Mouse (Mus musculus) olfactory bulb, adult 2 months (tissue): Measurements from ENCODE around the gene Epas1. TPM values are rescaled to one million over a fixed set of nuclear protein-coding genes. Genes with fewer than 3 reads are reported as not detected.
A peak's percentile ranks its signal among the peaks of the same experiment; 100 is the strongest.

Source experiments
- H3K27ac ChIP-seq: fragments of 200-500 bp; 2 replicates; pipeline ENCODE4 v1.5.1; 2012; ENCODE audit warnings: low read depth, low read length; ENCODE audit not compliant: insufficient read depth
- H3K4me1 ChIP-seq: fragments of 200-500 bp; 2 replicates; pipeline ENCODE4 v1.6.1; 2012; ENCODE audit warnings: low read length; ENCODE audit not compliant: control insufficient read depth, insufficient read depth
- H3K4me3 ChIP-seq: fragments of 200-500 bp; 2 replicates; pipeline ENCODE4 v1.5.1; 2012; ENCODE audit warnings: mild to moderate bottlenecking, low read depth, low read length, moderate library complexity; ENCODE audit not compliant: insufficient read depth
- CTCF ChIP-seq: fragments of 200-500 bp; IDR thresholded peaks from 2 replicates; pipeline ENCODE4 v1.5.1; 2012; ENCODE audit warnings: low read depth, mild to moderate bottlenecking, low read length, moderate library complexity; ENCODE audit not compliant: insufficient read depth
- POLR2A ChIP-seq: fragments of 200-500 bp; IDR thresholded peaks from 2 replicates; pipeline ENCODE4 v1.6.1; 2012; ENCODE audit warnings: mild to moderate bottlenecking, low read depth, low read length, moderate library complexity; ENCODE audit not compliant: insufficient read depth
- WGBS: fragments of 180-500 bp; shearing (Covaris S2); methylation state at CpG from one replicate; pipeline ENCODE4 v1.1.7; 2018; 5-methylcytosine and 5-hydroxymethylcytosine counted together
- polyA plus RNA-seq: library from polyadenylated mRNA; stranded (reverse); fragments of >200 nt; gene quantifications from 2 replicates; pipeline ENCODE4 v1.2.4, GENCODE M21; 2012; ENCODE audit warnings: low replicate concordance; ENCODE audit not compliant: missing spikeins, insufficient read depth, insufficient read length

Epas1 gene
- polyA plus RNA-seq, result not detected in 2 replicates

- Histone ChIP-seq H3K27ac (peak within 1 kb of the TSS; percentile 64; the same call in 1 of the 2 replicates), H3K4me3 (peak within 1 kb of the TSS; percentile 54), H3K4me1 (peaks cover 26% of the 10 kb centered on the region)
- under 1% methylated on average over 60 of the region's 60 CpGs for WGBS
- TF ChIP-seq POLR2A (peak; percentile 51; the same call in 1 of the 2 replicates), CTCF (no peak)
These were observed at the start of gene Epas1 for GRCm38 (mm10) chr17:86753130-86753821. Gene Epas1 (plus strand): TSS chr17:86753700.

DNA sequence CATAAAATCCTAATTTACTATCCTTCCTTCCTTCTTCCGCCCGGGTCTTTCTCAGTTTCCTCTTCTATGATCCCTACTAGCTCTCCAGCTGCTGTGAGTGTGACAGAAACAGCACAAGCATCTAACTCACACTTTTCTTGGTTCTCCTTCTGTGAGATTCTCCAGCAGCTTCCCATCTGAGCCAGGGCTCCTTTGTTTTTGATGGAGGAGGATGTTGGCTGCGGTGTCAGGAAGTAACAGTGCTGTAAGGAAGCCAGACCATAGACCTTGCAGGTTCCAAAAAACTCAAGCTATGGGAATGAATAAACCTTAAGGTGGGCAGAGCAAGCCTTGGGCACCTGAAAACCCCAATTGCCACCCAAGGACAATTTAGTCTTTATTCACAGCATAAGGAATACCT, 48.3 kb upstream of the Epas1 start:
- Histone ChIP-seq H3K4me3 (no peak overlapping the region), H3K27ac (no peak overlapping the region), H3K4me1 (no peaks in the 10 kb centered on the region)
- 91% methylated on average over 3 of the region's 3 CpGs for WGBS
- no peak for TF ChIP-seq CTCF

DNA sequence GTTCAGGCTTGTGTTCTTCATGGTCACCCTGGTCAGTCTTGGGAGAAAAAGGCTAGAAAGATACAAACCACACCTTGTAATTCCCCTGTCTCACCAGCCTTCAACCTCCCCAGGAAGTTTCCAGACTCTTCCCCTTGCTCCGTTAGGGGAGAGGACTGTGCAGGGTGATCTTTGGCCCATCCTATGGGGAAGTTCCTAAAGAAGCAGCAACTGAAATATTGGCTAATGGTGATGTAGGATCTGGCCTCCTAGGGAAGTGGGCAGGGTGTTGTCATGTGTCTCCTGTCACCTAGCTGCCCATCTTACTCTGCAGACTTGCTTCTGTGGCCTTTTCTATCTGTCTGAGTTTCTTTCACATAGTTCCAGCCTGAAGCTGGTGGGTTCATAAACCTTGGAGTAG, 47.0 kb upstream of the Epas1 start:
- 80% methylated on average over 1 of the region's 1 CpGs for WGBS

GRCm38 (mm10) chr17:86709803-86710202, 43.7 kb upstream of the Epas1 start:
- 91% methylated on average over 8 of the region's 8 CpGs for WGBS
- TF ChIP-seq POLR2A, result no peak
- no peak for TF ChIP-seq CTCF
- no peaks in the 10 kb centered on the region for H3K4me1 ChIP-seq
- H3K4me3 ChIP-seq, result no peak overlapping the region
- no peak overlapping the region for H3K27ac ChIP-seq

More for the DNA sequence above, 47.0 kb upstream of the Epas1 start:
- TF ChIP-seq CTCF (no peak), POLR2A (no peak)
- H3K27ac ChIP-seq, result no peak overlapping the region
- no peaks in the 10 kb centered on the region for H3K4me1 ChIP-seq
- H3K4me3 ChIP-seq, result no peak overlapping the region

GRCm38 (mm10) chr17:86710379-86710778, 43.1 kb upstream of the Epas1 start:
- Histone ChIP-seq H3K4me3 (no peak overlapping the region), H3K27ac (no peak overlapping the region), H3K4me1 (no peaks in the 10 kb centered on the region)
- no peak for TF ChIP-seq CTCF
- no peak for TF ChIP-seq POLR2A
- WGBS, result 84% methylated on average over 8 of the region's 8 CpGs

GRCm38 (mm10) chr17:86711949-86712348, 41.6 kb upstream of the Epas1 start:
- WGBS, result 84% methylated on average over 5 of the region's 5 CpGs
- no peak overlapping the region for H3K4me3 ChIP-seq
- H3K4me1 ChIP-seq, result no peaks in the 10 kb centered on the region
- no peak overlapping the region for H3K27ac ChIP-seq
- TF ChIP-seq POLR2A (no peak), CTCF (no peak)

DNA sequence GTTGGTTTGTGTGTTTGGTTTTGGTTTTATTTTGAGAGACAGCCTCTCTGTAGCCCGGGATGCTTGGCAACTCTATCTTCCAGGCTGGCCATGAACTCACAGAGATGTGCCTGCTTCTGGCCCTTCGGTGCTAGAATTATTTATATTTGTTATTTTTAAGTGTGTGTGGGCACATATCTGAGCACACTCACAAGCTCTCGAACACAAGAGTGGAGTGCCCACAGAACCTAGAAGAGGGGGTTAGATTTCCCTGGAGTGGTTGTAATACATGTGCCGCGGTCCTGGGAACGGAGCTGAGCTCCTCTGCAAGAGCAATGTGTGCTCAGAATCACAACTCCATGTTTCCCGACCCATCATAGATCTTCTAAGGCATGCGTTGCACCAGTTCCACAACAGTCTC, 40.9 kb upstream of the Epas1 start:
- WGBS, result 84% methylated on average over 8 of the region's 8 CpGs

DNA sequence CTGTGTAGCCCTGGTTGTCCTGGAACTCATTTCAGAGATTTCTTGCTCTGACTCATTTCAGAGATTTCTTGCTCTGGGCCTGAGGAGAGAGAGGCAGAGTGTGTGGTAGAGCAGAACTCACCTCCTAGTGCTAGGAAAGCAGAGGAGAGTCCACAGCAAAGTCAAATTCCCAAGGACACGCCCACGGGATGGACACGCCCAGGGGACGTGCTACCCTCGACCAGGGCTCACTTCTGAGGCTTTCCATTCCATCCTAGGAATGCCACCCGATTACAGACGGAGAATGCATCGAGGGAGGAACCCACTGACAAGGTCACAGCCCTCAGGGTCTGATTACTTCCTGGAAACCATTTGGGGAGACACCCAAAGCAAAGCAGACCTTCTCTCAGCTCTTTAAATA, 39.9 kb upstream of the Epas1 start:
- H3K4me1 ChIP-seq, result no peaks in the 10 kb centered on the region
- TF ChIP-seq CTCF (no peak), POLR2A (no peak)
- no peak overlapping the region for H3K4me3 ChIP-seq
- H3K27ac ChIP-seq, result no peak overlapping the region
- WGBS, result 43% methylated on average over 8 of the region's 8 CpGs

More for the DNA sequence above, 40.9 kb upstream of the Epas1 start:
- no peak for TF ChIP-seq CTCF
- TF ChIP-seq POLR2A, result no peak
- Histone ChIP-seq H3K4me3 (no peak overlapping the region), H3K4me1 (no peaks in the 10 kb centered on the region), H3K27ac (no peak overlapping the region)

DNA sequence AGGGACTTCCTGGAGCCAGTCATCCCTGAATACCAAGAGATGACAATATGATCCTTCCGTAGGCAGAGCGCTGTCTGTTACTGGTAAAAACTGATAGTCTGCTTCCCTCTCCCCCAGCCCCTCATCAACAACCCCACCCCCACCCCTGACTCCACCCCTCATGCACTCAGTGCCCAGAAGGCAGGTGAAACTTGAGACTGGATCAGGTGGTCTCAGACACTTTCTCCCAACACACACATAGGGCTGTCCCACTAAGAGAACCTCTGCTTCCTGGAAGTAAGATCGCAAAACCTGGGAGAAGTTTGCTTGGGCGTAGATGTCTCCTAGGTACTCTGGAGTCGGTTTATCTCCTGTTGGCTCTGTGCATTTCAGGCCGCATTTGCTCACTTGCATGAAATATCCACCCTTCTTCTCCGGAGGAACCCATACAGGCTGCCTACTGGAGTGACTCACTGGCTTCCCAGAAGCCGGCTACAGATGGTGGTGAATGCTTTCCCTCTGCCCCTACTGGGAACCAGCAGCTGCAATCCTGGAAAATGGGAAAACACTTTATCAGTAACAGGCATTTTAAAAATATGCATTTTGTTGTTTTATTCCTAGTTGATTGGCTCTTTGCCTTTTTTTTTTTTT, 28.6 kb upstream of the Epas1 start:
- TF ChIP-seq POLR2A (no peak), CTCF (no peak)
- 51% methylated on average over 8 of the region's 8 CpGs for WGBS

More for the DNA sequence above, 28.6 kb upstream of the Epas1 start:
- no peak overlapping the region for H3K4me3 ChIP-seq
- H3K27ac ChIP-seq, result no peak overlapping the region
- peaks cover 4% of the 10 kb centered on the region for H3K4me1 ChIP-seq
